Mouse (Mus musculus): ENCODE data around the gene 0610009B22Rik. TPM values are rescaled to one million over a fixed set of nuclear protein-coding genes. Genes with fewer than 3 reads are reported as not detected.

0610009B22Rik gene
- total RNA-seq, 2 experiments from 2014 or later: 31.3 to 31.6 TPM

DNA sequence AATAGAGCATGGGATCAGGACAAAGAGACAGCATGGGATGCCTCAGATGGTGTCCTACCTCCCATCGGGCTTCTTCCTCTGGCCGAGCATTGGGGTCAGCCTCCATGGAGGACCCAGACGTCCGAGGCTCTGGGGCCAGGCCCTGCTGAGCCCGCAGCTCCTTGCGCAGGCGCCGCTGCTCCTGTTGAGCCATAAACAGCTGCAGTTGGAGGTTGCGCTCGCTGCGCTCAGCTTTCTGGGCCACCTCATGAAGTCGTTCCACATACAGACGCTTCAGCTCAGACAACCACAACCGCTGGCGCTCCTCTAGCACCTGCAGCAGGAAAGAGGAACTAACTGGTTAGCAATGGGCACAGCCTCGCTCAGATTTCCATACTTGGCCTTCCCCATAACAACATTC lies 44.5 kb downstream of the 0610009B22Rik start:
- intact Hi-C loops (cut with DNase I): no loop called here
- DNase-seq (ENCODE audit: low spot score in 2 of 2): no peak

DNA sequence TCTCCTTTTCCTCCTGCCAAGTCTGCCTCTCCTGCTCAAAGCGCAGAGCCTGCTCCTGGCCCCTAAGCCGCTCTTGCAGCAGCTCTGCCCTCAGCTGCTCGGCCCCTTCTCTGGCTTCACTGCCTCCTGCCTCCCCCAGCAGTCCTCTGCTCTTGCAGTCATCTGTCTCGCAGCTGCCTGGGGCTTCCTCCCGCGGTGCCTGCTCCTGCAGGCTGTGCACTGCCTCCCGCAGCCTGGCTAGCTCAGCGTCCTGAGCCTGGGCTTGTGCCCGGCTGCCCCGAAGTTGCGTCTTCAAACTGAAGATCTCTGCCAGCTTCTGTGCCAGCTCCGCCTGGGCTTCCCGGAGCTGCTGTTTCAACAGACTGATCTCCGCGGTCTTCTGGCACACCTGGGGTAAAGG lies 44.9 kb downstream of the 0610009B22Rik start:
- DNase-seq (ENCODE audit: low spot score in 2 of 2): no peak
- intact Hi-C loops (cut with DNase I): no loop called here

DNA sequence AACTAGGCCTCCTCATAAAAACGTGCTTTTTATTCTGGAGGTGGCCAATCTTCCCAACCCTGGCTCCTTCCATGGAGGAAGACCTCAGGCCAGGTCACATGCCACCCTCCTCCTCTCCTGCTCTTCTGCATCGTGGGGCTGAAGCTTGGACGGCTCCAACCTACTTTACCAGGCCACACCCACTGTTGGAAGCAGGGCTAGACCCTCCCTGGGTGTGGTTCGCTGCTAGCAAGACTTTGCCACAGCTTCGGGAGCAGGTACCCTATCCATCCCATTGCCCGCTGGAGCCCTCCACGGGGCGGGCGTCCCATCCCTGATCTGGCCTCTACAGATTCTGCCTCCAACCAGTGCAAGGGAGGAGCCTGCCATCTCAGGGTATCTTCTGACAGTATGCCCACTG lies 45.5 kb downstream of the 0610009B22Rik start:
- intact Hi-C loops (cut with DNase I): no loop called here
- DNase-seq (ENCODE audit: low spot score in 2 of 2): no peak

DNA sequence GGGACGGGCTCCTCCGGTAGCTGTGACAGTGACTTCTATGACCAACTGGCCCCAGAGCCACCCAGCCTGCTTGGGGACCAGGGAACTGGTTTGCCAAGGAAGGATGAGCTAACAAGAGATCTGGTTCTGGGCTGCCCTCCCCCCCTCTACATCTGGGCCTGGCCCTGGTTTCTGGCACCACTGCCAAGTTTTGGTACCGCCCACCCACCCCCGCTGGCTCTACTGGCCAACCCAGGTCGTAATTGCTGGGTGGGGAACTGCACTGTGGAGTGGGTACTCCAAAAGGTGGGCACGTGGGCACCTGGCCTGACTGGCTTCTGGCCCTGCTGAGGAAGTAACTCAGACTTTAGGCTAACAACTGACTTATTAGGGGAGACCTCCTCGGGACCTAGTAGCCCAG lies 47.9 kb downstream of the 0610009B22Rik start:
- DNase-seq (ENCODE audit: low spot score in 2 of 2): no peak
- intact Hi-C loops (cut with DNase I): no loop called here

DNA sequence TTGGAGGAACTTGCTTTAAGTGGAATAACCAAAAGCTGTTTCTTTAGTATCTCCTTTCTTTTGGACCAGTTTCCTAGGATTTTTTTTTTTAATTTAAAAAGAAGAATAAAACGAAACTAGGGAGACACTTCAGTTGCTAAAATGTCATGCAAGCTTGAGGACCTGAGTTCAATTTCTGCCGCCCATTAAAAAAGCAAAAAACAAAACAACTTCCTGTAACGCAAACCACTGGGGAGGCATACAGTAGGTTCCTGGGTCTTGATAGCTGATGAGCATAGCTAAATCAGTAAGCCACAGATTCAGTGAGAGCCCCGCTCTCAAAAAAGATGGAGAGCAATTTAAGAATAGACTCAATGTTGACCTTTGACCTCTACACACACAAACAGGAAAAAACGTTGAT lies 50.2 kb downstream of the 0610009B22Rik start:
- intact Hi-C loops (cut with DNase I): no loop called here
- no peak for DNase-seq (ENCODE audit: low spot score in 2 of 2)

DNA sequence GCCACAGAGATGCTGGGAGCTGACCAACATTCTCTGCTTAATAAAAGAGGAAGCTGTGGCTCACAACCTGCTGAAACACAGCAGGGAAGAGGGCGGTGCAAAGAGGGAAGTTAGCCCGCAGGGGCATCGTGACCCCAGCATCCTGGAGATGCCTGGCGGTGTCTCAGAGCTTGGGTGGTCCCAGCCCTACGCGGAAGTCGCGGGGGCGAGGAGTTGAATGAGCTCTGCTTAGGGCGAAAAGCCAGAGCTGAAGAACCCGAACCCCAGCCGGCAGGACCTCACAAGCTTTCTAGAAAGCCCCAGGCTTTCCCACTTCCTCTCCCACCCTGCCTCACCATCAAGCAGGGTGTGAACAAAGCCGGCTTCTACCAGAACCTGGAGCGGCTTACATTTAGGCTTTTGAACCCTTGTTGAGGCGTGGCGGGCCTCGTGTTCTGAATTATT lies 50.7 kb downstream of the 0610009B22Rik start:
- intact Hi-C loops (cut with DNase I): no loop called here
- DNase-seq (ENCODE audit: low spot score in 2 of 2): peak in 1 of 2 experiments; percentile 55

DNA sequence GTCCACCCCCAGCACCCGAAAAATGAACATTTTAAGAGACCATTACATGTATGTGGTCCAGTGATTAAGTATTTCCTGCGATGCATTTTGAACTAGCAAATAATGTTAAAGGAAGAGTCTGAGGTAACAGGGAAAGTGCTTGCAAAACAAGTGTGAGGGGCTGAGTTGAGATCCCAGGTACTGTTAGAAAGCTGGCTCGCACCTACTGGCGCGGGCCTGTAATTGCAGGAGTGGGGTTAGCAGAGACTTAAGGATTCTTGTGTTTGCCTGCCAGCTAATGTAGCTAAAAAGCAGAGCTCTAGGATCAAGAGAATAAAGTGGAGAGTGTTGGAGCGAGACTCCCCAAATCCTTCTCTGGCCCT lies 52.4 kb downstream of the 0610009B22Rik start:
- intact Hi-C loops (cut with DNase I): no loop called here
- peak; percentile 63 to 72 for DNase-seq (ENCODE audit: low spot score in 2 of 2)

DNA sequence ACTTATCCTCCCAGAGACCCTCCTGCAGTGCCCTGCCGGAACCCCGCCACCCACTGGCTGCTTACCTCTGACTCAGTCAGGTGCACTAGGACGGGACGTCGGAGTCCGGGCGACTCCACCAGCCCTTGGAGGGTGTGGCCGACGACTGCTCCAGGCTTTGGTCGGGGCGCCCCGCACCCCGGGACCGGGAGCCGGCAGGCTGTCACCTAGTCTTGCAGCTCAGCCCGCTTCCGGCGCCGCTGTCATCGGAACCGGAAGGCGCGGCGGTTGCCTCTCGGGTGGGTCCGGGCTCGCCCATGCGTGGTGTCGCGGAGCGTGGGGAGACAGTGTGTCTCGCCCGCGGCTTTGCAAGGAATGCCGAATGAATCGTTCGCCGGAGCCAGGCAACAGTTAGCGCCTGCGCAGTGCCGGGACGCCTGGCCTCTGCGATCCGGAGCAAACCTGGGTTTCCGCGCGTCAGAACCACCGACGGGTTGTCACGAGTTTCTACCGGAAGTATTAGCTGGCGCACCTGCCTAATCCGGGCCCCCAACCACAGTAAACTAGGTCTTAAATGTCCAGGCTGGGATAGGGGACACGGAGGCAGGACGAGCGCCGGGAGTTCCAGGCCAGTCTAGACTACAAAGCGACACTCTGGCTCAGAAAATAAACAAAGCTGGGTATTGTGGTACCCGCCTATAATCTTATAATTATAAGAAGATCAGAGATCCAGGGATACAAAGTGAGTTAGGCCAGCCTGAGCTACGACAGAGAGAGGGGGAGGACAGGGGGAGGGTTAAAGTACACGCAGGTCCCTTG lies 53.0 kb downstream of the 0610009B22Rik start, which contains the start of gene Rmnd5b:
TSS of gene Rmnd5b (minus strand) at position 372 of the 798 bp plus-strand sequence.
- DNase-seq (ENCODE audit: low spot score in 2 of 2): peak; percentile 95 to 97
- intact Hi-C loops (cut with DNase I): no loop called here

Other genes with a start within 250 kb of the 0610009B22Rik start
- gene Phykpl, start 104.1 kb downstream of the 0610009B22Rik start, total RNA-seq (2021): 1 to 10 TPM; 5.8 to 6.4 TPM
- 100 to 1,000 TPM; 131 to 144 TPM for gene Hnrnpab, start 82.0 kb downstream of the 0610009B22Rik start, total RNA-seq (2021)
- 10 to 100 TPM; 46.5 to 49.4 TPM for gene Nhp2, start 69.1 kb downstream of the 0610009B22Rik start, total RNA-seq (2021)
- gene Rmnd5b, start 53.0 kb downstream of the 0610009B22Rik start, total RNA-seq (2021): 10 to 100 TPM; 52.3 to 54.6 TPM
- gene N4bp3, start 38.0 kb downstream of the 0610009B22Rik start, total RNA-seq (2021): 10 to 100 TPM in 1 of 2 experiments, 1 to 10 TPM in 1; 9.1 to 11.0 TPM
- gene D930048N14Rik, start 37.9 kb downstream of the 0610009B22Rik start, total RNA-seq (2021): 1 to 10 TPM in 1 of 2 experiments, under 1 TPM in 1; 0.91 to 1.1 TPM
- 10 to 100 TPM; 20.9 to 24.4 TPM for gene Sec24a, start 74.8 kb upstream of the 0610009B22Rik start, total RNA-seq (2021)
- 10 to 100 TPM; 73.8 to 74.4 TPM for gene Sar1b, start 74.8 kb upstream of the 0610009B22Rik start, total RNA-seq (2021)
- gene Jade2, start 168.8 kb upstream of the 0610009B22Rik start, total RNA-seq (2021): 10 to 100 TPM; 12.3 to 13.4 TPM

All from left cerebral cortex, postnatal 14 days (tissue).